Mouse (Mus musculus): ENCODE results near the gene Olfr554. TPM values are rescaled to one million over a fixed set of nuclear protein-coding genes. Genes with fewer than 3 reads are reported as not detected.
"Not testable (repeated sequence)": the region's sequence is repeated elsewhere in the genome, so short reads cannot be mapped to it uniquely, and the experiment has no call there.

Gene Olfr554
- polyA plus RNA-seq (2016; fragmentation: Nextera tagmentation; extraction: Ambion mirVana): not detected in 2 replicates

GRCm38 (mm10) chr7:102638132-102638531 is at the start of gene Olfr554:
Gene Olfr554 (plus strand): TSS chr7:102638432.
- DNase-seq (ENCODE audit: low spot score): no peak
- Histone ChIP-seq H3K4me1 (no peaks in the 10 kb centered on the region), H3K27ac (no peak within 1 kb of the TSS), H3K4me3 (no peak within 1 kb of the TSS), H3K27me3 (ENCODE audit: insufficient read depth, poor library complexity, severe bottlenecking) (no peaks in the 10 kb centered on the region), H3K36me3 (no peaks in the 10 kb centered on the region), H3K9me3 (no peaks in the 10 kb centered on the region)
- WGBS: 51% methylated on average over 1 of the region's 1 CpGs

- Histone ChIP-seq H3K27ac (no peak within 1 kb of the TSS), H3K4me1 (no peaks in the 10 kb centered on the region), H3K36me3 (no peaks in the 10 kb centered on the region), H3K9me3 (no peaks in the 10 kb centered on the region), H3K4me3 (no peak within 1 kb of the TSS), H3K27me3 (ENCODE audit: insufficient read depth, poor library complexity, severe bottlenecking) (no peaks in the 10 kb centered on the region)
- no peak for DNase-seq (ENCODE audit: low spot score)
- WGBS: 84% methylated on average over 3 of the region's 3 CpGs
Observed at GRCm38 (mm10) chr7:102591786-102592185, 46.4 kb upstream of the Olfr554 start, which contains the start of gene Olfr551. Gene Olfr551 (minus strand): TSS chr7:102591886.

GRCm38 (mm10) chr7:102597378-102598031 is 40.7 kb upstream of the Olfr554 start, which contains the start of gene Olfr552:
Gene Olfr552 (plus strand): TSS chr7:102597770.
- Histone ChIP-seq H3K4me3 (no peak within 1 kb of the TSS), H3K36me3 (no peaks in the 10 kb centered on the region), H3K9me3 (no peaks in the 10 kb centered on the region), H3K4me1 (peaks cover 7% of the 10 kb centered on the region), H3K27ac (no peak within 1 kb of the TSS), H3K27me3 (ENCODE audit: insufficient read depth, poor library complexity, severe bottlenecking) (no peaks in the 10 kb centered on the region)
- 68% methylated on average over 1 of the region's 1 CpGs for WGBS
- DNase-seq (ENCODE audit: low spot score): no peak

- H3K27ac ChIP-seq: no peak within 1 kb of the TSS
- no peaks in the 10 kb centered on the region for H3K4me1 ChIP-seq
- H3K36me3 ChIP-seq: no peaks in the 10 kb centered on the region
- no peak within 1 kb of the TSS for H3K4me3 ChIP-seq
- no peaks in the 10 kb centered on the region for H3K9me3 ChIP-seq
- H3K27me3 ChIP-seq (ENCODE audit: insufficient read depth, poor library complexity, severe bottlenecking): no peaks in the 10 kb centered on the region
- no peak for DNase-seq (ENCODE audit: low spot score)
Observed at GRCm38 (mm10) chr7:102618118-102618517, 20.1 kb upstream of the Olfr554 start, which contains the start of gene Olfr553. Gene Olfr553 (minus strand): TSS chr7:102618218.

GRCm38 (mm10) chr7:102619608-102620007 is 18.6 kb upstream of the Olfr554 start:
- Histone ChIP-seq H3K4me3 (no peak overlapping the region), H3K36me3 (no peaks in the 10 kb centered on the region), H3K27me3 (ENCODE audit: insufficient read depth, poor library complexity, severe bottlenecking) (no peaks in the 10 kb centered on the region), H3K4me1 (no peaks in the 10 kb centered on the region), H3K27ac (no peak overlapping the region), H3K9me3 (no peaks in the 10 kb centered on the region)
- DNase-seq (ENCODE audit: low spot score): no peak
- WGBS: 56% methylated on average over 5 of the region's 5 CpGs

- H3K4me1 ChIP-seq; H3K27me3 ChIP-seq (ENCODE audit: insufficient read depth, poor library complexity, severe bottlenecking); H3K4me3 ChIP-seq; DNase-seq (ENCODE audit: low spot score); H3K36me3 ChIP-seq; H3K27ac ChIP-seq; H3K9me3 ChIP-seq: not testable (repeated sequence)
- 72% methylated on average over 19 of the region's 19 CpGs for WGBS
Observed at GRCm38 (mm10) chr7:102620368-102620767, 17.9 kb upstream of the Olfr554 start.

- no peaks in the 10 kb centered on the region for H3K9me3 ChIP-seq
- no peak overlapping the region for H3K27ac ChIP-seq
- H3K36me3 ChIP-seq: no peaks in the 10 kb centered on the region
- DNase-seq (ENCODE audit: low spot score): no peak
- 33% methylated on average over 3 of the region's 3 CpGs for WGBS
- H3K4me3 ChIP-seq: no peak overlapping the region
- no peaks in the 10 kb centered on the region for H3K4me1 ChIP-seq
- H3K27me3 ChIP-seq (ENCODE audit: insufficient read depth, poor library complexity, severe bottlenecking): no peaks in the 10 kb centered on the region
Observed at GRCm38 (mm10) chr7:102636665-102637064, 1.6 kb upstream of the Olfr554 start.

GRCm38 (mm10) chr7:102644945-102645344 is 6.7 kb downstream of the Olfr554 start:
- H3K27ac ChIP-seq; H3K27me3 ChIP-seq (ENCODE audit: insufficient read depth, poor library complexity, severe bottlenecking); H3K36me3 ChIP-seq; DNase-seq (ENCODE audit: low spot score); H3K4me1 ChIP-seq; H3K4me3 ChIP-seq; H3K9me3 ChIP-seq: not testable (repeated sequence)
- 40% methylated on average over 4 of the region's 4 CpGs for WGBS

- Histone ChIP-seq H3K27me3 (ENCODE audit: insufficient read depth, poor library complexity, severe bottlenecking) (no peaks in the 10 kb centered on the region), H3K36me3 (no peaks in the 10 kb centered on the region), H3K4me1 (no peaks in the 10 kb centered on the region), H3K27ac (no peak within 1 kb of the TSS), H3K4me3 (no peak within 1 kb of the TSS), H3K9me3 (no peaks in the 10 kb centered on the region)
- DNase-seq (ENCODE audit: low spot score): no peak
- 67% methylated on average over 1 of the region's 1 CpGs for WGBS
Observed at GRCm38 (mm10) chr7:102658523-102658922, 20.3 kb downstream of the Olfr554 start, which contains the start of gene Olfr555. Gene Olfr555 (plus strand): TSS chr7:102658823.

GRCm38 (mm10) chr7:102664599-102664998 is 26.4 kb downstream of the Olfr554 start, which contains the start of gene Olfr556:
Gene Olfr556 (plus strand): TSS chr7:102664899.
- no peaks in the 10 kb centered on the region for H3K4me1 ChIP-seq
- H3K27me3 ChIP-seq (ENCODE audit: insufficient read depth, poor library complexity, severe bottlenecking): no peaks in the 10 kb centered on the region
- no peaks in the 10 kb centered on the region for H3K36me3 ChIP-seq
- no peak for DNase-seq (ENCODE audit: low spot score)
- WGBS: 56% methylated on average over 3 of the region's 3 CpGs
- H3K4me3 ChIP-seq: no peak within 1 kb of the TSS
- H3K9me3 ChIP-seq: no peaks in the 10 kb centered on the region
- H3K27ac ChIP-seq: no peak within 1 kb of the TSS

GRCm38 (mm10) chr7:102665378-102665777 is 27.1 kb downstream of the Olfr554 start:
- no peak for DNase-seq (ENCODE audit: low spot score)
- no peak overlapping the region for H3K27ac ChIP-seq

GRCm38 (mm10) chr7:102676225-102676624 is 38.0 kb downstream of the Olfr554 start:
- DNase-seq (ENCODE audit: low spot score): no peak
- WGBS: 76% methylated on average over 2 of the region's 2 CpGs
- Histone ChIP-seq H3K9me3 (no peaks in the 10 kb centered on the region), H3K36me3 (peaks cover 18% of the 10 kb centered on the region; the same call in 1 of the 2 replicates), H3K27ac (no peak overlapping the region), H3K4me1 (peaks cover 17% of the 10 kb centered on the region; the same call in 1 of the 2 replicates), H3K4me3 (no peak overlapping the region), H3K27me3 (ENCODE audit: insufficient read depth, poor library complexity, severe bottlenecking) (no peaks in the 10 kb centered on the region)

More at GRCm38 (mm10) chr7:102665378-102665777, 27.1 kb downstream of the Olfr554 start:
- no peak overlapping the region for H3K4me3 ChIP-seq
- whole genome bisulfite sequencing: 29% methylated on average over 2 of the region's 2 CpGs
- H3K27me3 ChIP-seq (ENCODE audit: insufficient read depth, poor library complexity, severe bottlenecking): no peaks in the 10 kb centered on the region
- H3K9me3 ChIP-seq: no peaks in the 10 kb centered on the region
- no peaks in the 10 kb centered on the region for H3K36me3 ChIP-seq
- no peaks in the 10 kb centered on the region for H3K4me1 ChIP-seq

GRCm38 (mm10) chr7:102681916-102682315 is 43.7 kb downstream of the Olfr554 start:
- Histone ChIP-seq H3K27ac (no peak overlapping the region), H3K9me3 (no peaks in the 10 kb centered on the region), H3K4me3 (no peak overlapping the region), H3K27me3 (ENCODE audit: insufficient read depth, poor library complexity, severe bottlenecking) (no peaks in the 10 kb centered on the region), H3K4me1 (peaks cover 17% of the 10 kb centered on the region; the same call in 1 of the 2 replicates), H3K36me3 (peaks cover 38% of the 10 kb centered on the region)
- 86% methylated on average over 1 of the region's 1 CpGs for WGBS
- no peak for DNase-seq (ENCODE audit: low spot score)
